Mouse (Mus musculus) hindbrain, embryonic 10.5 days (tissue): ENCODE measurements around the gene Fbxo24. TPM values are rescaled to one million over a fixed set of nuclear protein-coding genes. Genes with fewer than 3 reads are reported as not detected.

ENCODE experiments used
- DNase-seq: peaks from one replicate; pipeline ENCODE4 v3.0.0-alpha.2; 2017; ENCODE audit warnings: low spot score
- H3K27ac ChIP-seq: fragments of 300-500 bp; sonication (generic); 2 replicates; pipeline ENCODE4 v1.5.1; 2016; ENCODE audit warnings: mild to moderate bottlenecking, moderate library complexity
- H3K27me3 ChIP-seq: fragments of 300-500 bp; sonication (generic); 2 replicates; pipeline ENCODE4 v1.6.1; 2016; ENCODE audit warnings: mild to moderate bottlenecking; ENCODE audit not compliant: poor library complexity, insufficient read depth, severe bottlenecking
- H3K36me3 ChIP-seq: fragments of 300-500 bp; sonication (generic); 2 replicates; pipeline ENCODE4 v1.6.1; 2016; ENCODE audit warnings: mild to moderate bottlenecking, moderate library complexity
- H3K4me1 ChIP-seq: fragments of 300-500 bp; sonication (generic); replicated peaks from 2 replicates; pipeline ENCODE4 v1.6.1; 2016; ENCODE audit warnings: mild to moderate bottlenecking
- H3K4me3 ChIP-seq: fragments of 300-500 bp; sonication (generic); 2 replicates; pipeline ENCODE4 v1.5.1; 2016; ENCODE audit warnings: mild to moderate bottlenecking, moderate library complexity
- H3K9me3 ChIP-seq: fragments of 300-500 bp; sonication (generic); 2 replicates; pipeline ENCODE4 v1.6.1; 2016; ENCODE audit warnings: mild to moderate bottlenecking, moderate library complexity
- WGBS: fragments of 180-500 bp; shearing (Covaris S2); methylation state at CpG from one replicate; pipeline ENCODE4 v1.1.7; 2016; 5-methylcytosine and 5-hydroxymethylcytosine counted together
- polyA plus RNA-seq: library from polyadenylated mRNA; unstranded; fragments of >200 nt; fragmentation: Nextera tagmentation; extraction: Ambion mirVana; gene quantifications from 2 replicates; pipeline ENCODE4 v1.2.1, GENCODE M21; 2016

Gene Fbxo24
- 0.30 TPM in 2 replicates for polyA plus RNA-seq

- Histone ChIP-seq H3K4me3 (peak within 1 kb of the TSS; percentile 92), H3K27me3 (no peaks in the 10 kb centered on the region), H3K4me1 (peaks cover 65% of the 10 kb centered on the region), H3K9me3 (no peaks in the 10 kb centered on the region), H3K27ac (peak within 1 kb of the TSS; percentile 97), H3K36me3 (peaks cover 26% of the 10 kb centered on the region)
- WGBS: under 1% methylated on average over 46 of the region's 46 CpGs
- peak; percentile 99 for DNase-seq
These were observed at the start of gene Fbxo24, which contains the start of the genes Lrch4 and Gm20605 for GRCm38 (mm10) chr5:137628498-137629305. Gene Fbxo24 (minus strand): TSS chr5:137629002. Gene Lrch4 (plus strand): TSS chr5:137629121. Gene Gm20605 (plus strand): TSS chr5:137629175.

GRCm38 (mm10) chr5:137677859-137678258, 49.1 kb upstream of the Fbxo24 start:
- no peaks in the 10 kb centered on the region for H3K27me3 ChIP-seq
- H3K27ac ChIP-seq: no peak overlapping the region
- 96% methylated on average over 8 of the region's 8 CpGs for WGBS
- DNase-seq: no peak
- H3K4me3 ChIP-seq: no peak overlapping the region
- peaks cover 62% of the 10 kb centered on the region for H3K36me3 ChIP-seq
- peaks cover 10% of the 10 kb centered on the region for H3K4me1 ChIP-seq
- no peaks in the 10 kb centered on the region for H3K9me3 ChIP-seq

GRCm38 (mm10) chr5:137674786-137675185, 46.0 kb upstream of the Fbxo24 start:
- H3K4me3 ChIP-seq: no peak overlapping the region
- WGBS: 95% methylated on average over 8 of the region's 8 CpGs
- no peak overlapping the region for H3K27ac ChIP-seq
- H3K9me3 ChIP-seq: no peaks in the 10 kb centered on the region
- peaks cover 15% of the 10 kb centered on the region for H3K4me1 ChIP-seq
- H3K27me3 ChIP-seq: no peaks in the 10 kb centered on the region
- H3K36me3 ChIP-seq: peaks cover 42% of the 10 kb centered on the region
- DNase-seq: no peak

DNA sequence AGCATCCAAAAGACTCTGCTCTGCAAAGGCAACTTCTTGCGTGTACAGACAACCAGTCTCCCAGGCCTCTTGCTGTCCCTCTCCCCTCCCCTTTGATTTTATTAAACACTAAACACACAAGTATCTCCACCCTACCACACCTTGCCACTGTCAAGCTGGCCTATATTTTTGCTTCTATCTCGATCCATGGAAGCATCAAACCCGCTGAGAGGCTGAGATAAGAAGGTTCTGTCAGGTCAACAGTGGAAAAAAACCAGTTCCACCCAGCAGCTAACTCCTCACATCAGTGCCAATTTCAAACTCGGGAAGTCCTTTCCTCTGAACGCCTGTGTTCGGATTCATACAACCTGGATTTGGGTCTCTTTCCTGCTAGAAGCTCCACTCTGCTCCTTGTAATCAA, 44.2 kb upstream of the Fbxo24 start:
- Histone ChIP-seq H3K27me3 (no peaks in the 10 kb centered on the region), H3K4me1 (peaks cover 15% of the 10 kb centered on the region), H3K27ac (no peak overlapping the region), H3K4me3 (no peak overlapping the region), H3K9me3 (no peaks in the 10 kb centered on the region), H3K36me3 (peaks cover 28% of the 10 kb centered on the region)
- DNase-seq: no peak
- 92% methylated on average over 6 of the region's 6 CpGs for WGBS

- WGBS: 84% methylated on average over 5 of the region's 5 CpGs
- no peak for DNase-seq
- H3K4me1 ChIP-seq: peaks cover 15% of the 10 kb centered on the region
- H3K9me3 ChIP-seq: no peaks in the 10 kb centered on the region
- H3K27me3 ChIP-seq: no peaks in the 10 kb centered on the region
- H3K36me3 ChIP-seq: peaks cover 31% of the 10 kb centered on the region
- H3K27ac ChIP-seq: no peak overlapping the region
- H3K4me3 ChIP-seq: no peak overlapping the region
These were observed 43.6 kb upstream of the Fbxo24 start for GRCm38 (mm10) chr5:137672361-137672760.

DNA sequence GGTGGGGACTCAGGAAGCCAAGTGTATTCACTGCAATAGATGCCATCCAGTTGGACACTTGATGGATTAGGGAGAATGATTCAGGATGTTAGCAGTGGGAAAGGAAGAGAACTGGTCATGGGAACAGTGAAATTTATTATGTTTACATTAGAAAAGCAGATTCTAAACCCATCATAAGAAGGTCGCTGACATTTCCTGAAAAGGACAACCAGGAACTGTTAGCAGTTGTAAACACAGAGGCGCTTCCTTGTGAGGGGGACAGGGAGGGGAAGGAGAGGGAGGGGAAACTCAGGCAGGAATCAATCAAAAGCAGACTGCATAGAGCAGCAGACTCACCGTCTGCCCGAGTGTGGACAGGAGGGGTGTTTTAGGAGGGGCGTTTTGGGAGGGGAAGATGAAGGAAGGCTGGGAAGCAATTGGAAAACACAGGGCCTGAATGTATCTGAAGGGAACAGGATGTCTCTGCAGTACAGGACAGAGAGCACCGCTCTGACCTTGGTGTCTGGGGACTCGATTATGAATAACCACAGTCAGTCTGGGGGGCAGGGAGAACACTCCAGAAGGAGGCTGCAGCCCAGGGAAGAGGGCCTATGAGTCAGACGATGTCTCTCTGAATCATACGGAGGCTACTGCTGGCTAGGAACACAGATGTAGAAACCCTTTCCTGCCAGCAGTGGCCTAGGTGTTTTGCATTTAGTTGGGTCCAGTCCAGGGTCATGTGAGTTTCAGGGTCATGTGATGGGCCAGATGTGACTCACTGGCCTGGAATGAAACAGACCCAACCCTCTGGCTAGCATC, 42.8 kb upstream of the Fbxo24 start:
- Histone ChIP-seq H3K4me3 (no peak overlapping the region; the same call in 1 of the 2 replicates), H3K27ac (peak overlapping the region; percentile 59)
- 48% methylated on average over 9 of the region's 9 CpGs for WGBS

GRCm38 (mm10) chr5:137670240-137670639, 41.4 kb upstream of the Fbxo24 start:
- no peak for DNase-seq
- Histone ChIP-seq H3K27me3 (no peaks in the 10 kb centered on the region), H3K36me3 (peaks cover 40% of the 10 kb centered on the region), H3K4me1 (peaks cover 15% of the 10 kb centered on the region), H3K4me3 (no peak overlapping the region), H3K9me3 (no peaks in the 10 kb centered on the region), H3K27ac (no peak overlapping the region)
- WGBS: 96% methylated on average over 1 of the region's 1 CpGs

More for the DNA sequence above, 42.8 kb upstream of the Fbxo24 start:
- H3K27me3 ChIP-seq: no peaks in the 10 kb centered on the region
- H3K36me3 ChIP-seq: peaks cover 33% of the 10 kb centered on the region
- peak; percentile 24 for DNase-seq
- peaks cover 15% of the 10 kb centered on the region for H3K4me1 ChIP-seq
- no peaks in the 10 kb centered on the region for H3K9me3 ChIP-seq

DNA sequence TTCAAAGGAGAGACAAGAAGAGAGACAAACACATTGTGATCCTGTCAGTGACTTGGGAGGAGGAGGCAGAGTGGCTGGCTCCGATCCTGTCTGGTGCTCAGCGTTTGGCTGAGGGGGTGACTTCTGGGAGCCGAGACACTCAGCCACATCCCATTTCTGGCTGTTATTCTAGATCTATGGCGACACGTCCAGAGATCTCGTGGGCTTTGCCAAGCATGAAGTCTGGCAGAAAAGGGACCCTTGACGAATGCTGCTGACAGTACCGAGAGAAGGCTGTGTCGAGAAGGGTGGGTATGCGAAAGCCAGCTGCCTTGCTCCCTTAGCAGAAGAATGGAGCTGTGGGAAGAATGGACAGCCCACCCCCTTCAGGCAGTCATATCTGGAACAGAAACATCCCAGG, 40.2 kb upstream of the Fbxo24 start:
- peaks cover 46% of the 10 kb centered on the region for H3K36me3 ChIP-seq
- no peak for DNase-seq
- H3K27ac ChIP-seq: no peak overlapping the region
- no peak overlapping the region for H3K4me3 ChIP-seq
- no peaks in the 10 kb centered on the region for H3K27me3 ChIP-seq
- no peaks in the 10 kb centered on the region for H3K9me3 ChIP-seq
- peaks cover 15% of the 10 kb centered on the region for H3K4me1 ChIP-seq
- 89% methylated on average over 10 of the region's 10 CpGs for WGBS

- no peaks in the 10 kb centered on the region for H3K9me3 ChIP-seq
- WGBS: 84% methylated on average over 9 of the region's 9 CpGs
- H3K27me3 ChIP-seq: no peaks in the 10 kb centered on the region
- no peak overlapping the region for H3K27ac ChIP-seq
- no peak overlapping the region for H3K4me3 ChIP-seq
- H3K36me3 ChIP-seq: peaks cover 98% of the 10 kb centered on the region
- H3K4me1 ChIP-seq: 0 out of 2 replicates have a peak, but pooled peaks cover 5% of the 10 kb centered on the region
- no peak for DNase-seq
These were observed 34.3 kb upstream of the Fbxo24 start for GRCm38 (mm10) chr5:137663057-137663456.

- Histone ChIP-seq H3K27ac (no peak overlapping the region), H3K9me3 (no peaks in the 10 kb centered on the region), H3K4me1 (0 out of 2 replicates have a peak, but pooled peaks cover 5% of the 10 kb centered on the region), H3K4me3 (no peak overlapping the region), H3K27me3 (no peaks in the 10 kb centered on the region), H3K36me3 (peaks cover 77% of the 10 kb centered on the region)
- DNase-seq: no peak
- WGBS: 94% methylated on average over 6 of the region's 6 CpGs
These were observed 31.4 kb upstream of the Fbxo24 start for GRCm38 (mm10) chr5:137660064-137660688.

GRCm38 (mm10) chr5:137656977-137657376, 28.2 kb upstream of the Fbxo24 start:
- H3K4me3 ChIP-seq: no peak overlapping the region
- no peaks in the 10 kb centered on the region; the same call in 1 of the 2 replicates for H3K4me1 ChIP-seq
- peaks cover 75% of the 10 kb centered on the region for H3K36me3 ChIP-seq
- WGBS: 41% methylated on average over 6 of the region's 6 CpGs
- H3K27ac ChIP-seq: no peak overlapping the region
- peak; percentile 61 for DNase-seq
- no peaks in the 10 kb centered on the region for H3K27me3 ChIP-seq
- no peaks in the 10 kb centered on the region for H3K9me3 ChIP-seq

- H3K36me3 ChIP-seq: peaks cover 65% of the 10 kb centered on the region
These were observed 25.9 kb upstream of the Fbxo24 start for GRCm38 (mm10) chr5:137654746-137655145.

More at GRCm38 (mm10) chr5:137654746-137655145, 25.9 kb upstream of the Fbxo24 start:
- no peaks in the 10 kb centered on the region for H3K9me3 ChIP-seq
- no peak overlapping the region for H3K27ac ChIP-seq
- DNase-seq: no peak
- H3K4me1 ChIP-seq: peaks cover 17% of the 10 kb centered on the region
- WGBS: 83% methylated on average over 7 of the region's 7 CpGs
- no peak overlapping the region for H3K4me3 ChIP-seq
- H3K27me3 ChIP-seq: no peaks in the 10 kb centered on the region
